Mouse (Mus musculus) erythroblast, embryonic 14.5 days (primary cell): ENCODE data around the gene Nphs1.

Experiments used
- GATA1 ChIP-seq: IDR thresholded peaks from 2 replicates; pipeline ENCODE4 v1.6.1; 2012; ENCODE audit warnings: low read length, inconsistent platforms, mixed read lengths
- TAL1 ChIP-seq: IDR thresholded peaks from 3 replicates; pipeline ENCODE4 v1.6.1; 2012; ENCODE audit warnings: low read length, inconsistent platforms, mixed read lengths

GRCm38 (mm10) chr7:30533941-30534632, 76.0 kb downstream of the Nphs1 start:
- TF ChIP-seq TAL1, result no peak
- no peak for TF ChIP-seq GATA1
